Mouse (Mus musculus): ENCODE results near the gene Fam186b. TPM values are rescaled to one million over a fixed set of nuclear protein-coding genes. Genes with fewer than 3 reads are reported as not detected.

Gene Fam186b
- total RNA-seq, 2 experiments from 2014 or later, result 1.5 to 1.9 TPM

GRCm38 (mm10) chr15:99223585-99224207 is 72.0 kb downstream of the Fam186b start:
- peak; percentile 76 for DNase-seq

GRCm38 (mm10) chr15:99222794-99223584 is 72.7 kb downstream of the Fam186b start:
- no peak for DNase-seq

GRCm38 (mm10) chr15:99221315-99221952 is 74.3 kb downstream of the Fam186b start:
- no peak for DNase-seq

Other genes starting within 250 kb of the Fam186b start
- gene Prph, start 240.7 kb downstream of the Fam186b start, total RNA-seq (2021), result 10 to 100 TPM; 24.0 to 59.0 TPM
- 1 to 10 TPM; 8.2 to 9.8 TPM for gene Troap, start 221.3 kb downstream of the Fam186b start, total RNA-seq (2021)
- gene C1ql4, start 208.1 kb downstream of the Fam186b start, total RNA-seq (2021), result under 1 TPM in 1 of 2 experiments, not detected in 1; 0.18 TPM
- 10 to 100 TPM; 15.0 to 21.8 TPM for gene Dnajc22, start 202.7 kb downstream of the Fam186b start, total RNA-seq (2021)
- gene Spats2, start 170.0 kb downstream of the Fam186b start, total RNA-seq (2021), result 10 to 100 TPM; 19.2 to 21.5 TPM
- 1 to 10 TPM; 1.6 to 1.8 TPM for gene Kcnh3, start 71.0 kb downstream of the Fam186b start, total RNA-seq (2021)
- gene Mcrs1, start 43.9 kb downstream of the Fam186b start, total RNA-seq (2021), result 10 to 100 TPM; 40.5 to 59.5 TPM
- 10 to 100 TPM; 40.4 to 57.2 TPM for gene Prpf40b, start 801 bp downstream of the Fam186b start, total RNA-seq (2021)
- 10 to 100 TPM; 27.6 to 31.7 TPM for gene Fmnl3, start 74.6 kb upstream of the Fam186b start, total RNA-seq (2021)
- gene Tmbim6, start 97.0 kb upstream of the Fam186b start, total RNA-seq (2021), result 100 to 1,000 TPM; 581 to 642 TPM
- gene Nckap5l, start 161.9 kb upstream of the Fam186b start, total RNA-seq (2021), result 10 to 100 TPM; 19.8 to 34.0 TPM
- gene Bcdin3d, start 178.8 kb upstream of the Fam186b start, total RNA-seq (2021), result 1 to 10 TPM; 6.0 to 6.5 TPM
- 10 to 100 TPM; 10.5 to 13.7 TPM for gene Faim2, start 232.3 kb upstream of the Fam186b start, total RNA-seq (2021)

Measured in adrenal gland, postnatal 10 days (tissue).